Mouse (Mus musculus) frontal cortex, adult 2 months (tissue): ENCODE measurements around the gene Hnrnpl. TPM values are rescaled to one million over a fixed set of nuclear protein-coding genes. Genes with fewer than 3 reads are reported as not detected.

Experiments used
- DNase-seq, 2 experiments: peaks; one replicate each; pipeline ENCODE4 v3.0.0; 2022; ENCODE audit warnings: low spot score in 1 of 2; ENCODE audit errors: extremely low spot score in 1 of 2
- polyA plus RNA-seq: library from polyadenylated mRNA; depleted of rRNA; stranded (reverse); fragments of >200 nt; gene quantifications from 2 replicates; pipeline ENCODE4 v1.2.3, GENCODE M21; 2012

Hnrnpl gene
- polyA plus RNA-seq, 1 experiment = 418 TPM

- DNase-seq = no peak
These were observed 19.1 kb upstream of the Hnrnpl start for GRCm38 (mm10) chr7:28789235-28789634.

GRCm38 (mm10) chr7:28790066-28790806 is 18.1 kb upstream of the Hnrnpl start:
- DNase-seq = no peak

DNA sequence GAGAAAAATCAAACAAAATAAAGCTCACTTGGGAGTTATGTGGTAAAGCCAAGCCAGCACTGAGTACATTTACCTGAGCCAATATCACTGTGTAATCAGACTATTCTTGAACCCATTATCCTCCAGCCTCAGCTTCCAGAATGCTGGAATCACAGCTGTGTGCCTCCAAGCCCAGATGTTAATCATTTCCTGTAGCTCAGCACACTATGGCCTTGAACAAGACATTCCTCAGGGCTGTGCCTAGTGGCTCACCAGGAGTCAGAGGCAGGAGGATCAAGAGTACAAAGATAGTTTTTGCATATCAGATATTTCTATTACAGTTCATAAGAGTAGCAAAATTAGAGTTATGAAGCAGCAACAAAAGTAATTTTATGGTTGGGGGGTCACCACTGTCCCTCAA is 16.6 kb upstream of the Hnrnpl start:
- no peak for DNase-seq

GRCm38 (mm10) chr7:28792391-28793185 is 15.8 kb upstream of the Hnrnpl start:
- DNase-seq = no peak

- peak in 1 of 2 experiments; percentile 50 for DNase-seq
These were observed 14.5 kb upstream of the Hnrnpl start for GRCm38 (mm10) chr7:28793834-28794233.

DNA sequence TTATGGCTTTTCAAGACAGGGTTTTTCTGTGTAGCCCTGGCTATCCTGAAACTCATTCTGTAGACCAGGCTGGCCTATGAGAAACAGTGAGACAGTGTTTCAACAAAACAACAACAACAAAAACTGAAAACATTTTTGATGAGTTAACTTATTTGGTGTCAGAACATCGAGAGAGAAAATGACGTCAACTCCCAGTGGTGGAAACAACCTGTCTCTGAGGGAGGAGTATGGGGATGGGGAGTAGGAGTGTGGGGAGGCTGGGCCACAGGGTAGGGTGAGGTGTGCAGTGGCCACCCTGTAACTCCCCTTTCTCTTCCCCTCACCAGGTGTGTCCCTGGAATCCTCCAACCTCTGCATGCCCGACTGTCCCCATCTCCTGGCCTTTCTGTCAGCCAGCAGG is 13.8 kb upstream of the Hnrnpl start:
- DNase-seq = no peak

DNA sequence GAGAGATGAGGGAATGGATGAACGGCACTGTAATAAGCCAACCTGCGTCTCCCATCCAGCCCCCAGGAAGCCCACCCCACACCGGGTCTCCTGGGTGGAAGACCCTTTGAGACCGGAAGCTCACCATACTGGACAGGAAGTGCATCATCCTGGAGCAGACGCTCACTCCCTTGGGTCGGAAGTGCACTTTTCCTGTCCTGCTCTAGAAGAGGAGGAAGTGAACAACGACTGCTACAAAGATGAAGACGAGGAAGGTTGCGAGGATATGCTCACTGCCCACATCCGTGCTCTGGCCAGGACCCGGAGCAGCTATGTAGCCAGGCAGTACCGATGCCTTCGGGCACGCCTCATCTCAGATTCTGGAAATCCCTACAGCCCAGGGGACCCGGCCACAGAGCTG is 12.5 kb upstream of the Hnrnpl start:
- DNase-seq = no peak

GRCm38 (mm10) chr7:28796562-28796975 is 11.8 kb upstream of the Hnrnpl start:
- peak in 1 of 2 experiments; percentile 82 for DNase-seq

- DNase-seq = no peak
These were observed 8.3 kb upstream of the Hnrnpl start for GRCm38 (mm10) chr7:28799994-28800393.

DNA sequence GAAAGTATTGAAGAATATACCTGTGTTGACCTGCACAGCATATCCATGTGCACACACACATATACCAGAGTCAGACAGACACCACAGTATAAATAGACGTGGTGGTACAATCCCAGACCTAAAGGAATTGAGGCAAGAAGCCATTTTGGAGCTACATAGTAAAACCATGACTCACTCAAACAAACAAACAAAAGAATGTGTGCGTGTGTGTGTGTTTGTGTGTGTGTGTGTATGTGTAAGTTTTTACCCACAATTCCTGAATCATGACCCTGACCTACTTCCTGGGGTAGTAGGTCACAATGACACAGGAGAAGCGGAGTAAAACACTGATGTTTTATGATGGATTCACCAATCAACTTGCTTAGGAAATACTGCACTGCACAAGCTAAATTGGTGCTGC is 6.9 kb upstream of the Hnrnpl start:
- no peak for DNase-seq

GRCm38 (mm10) chr7:28801901-28802670 is 6.3 kb upstream of the Hnrnpl start:
- DNase-seq = no peak

DNA sequence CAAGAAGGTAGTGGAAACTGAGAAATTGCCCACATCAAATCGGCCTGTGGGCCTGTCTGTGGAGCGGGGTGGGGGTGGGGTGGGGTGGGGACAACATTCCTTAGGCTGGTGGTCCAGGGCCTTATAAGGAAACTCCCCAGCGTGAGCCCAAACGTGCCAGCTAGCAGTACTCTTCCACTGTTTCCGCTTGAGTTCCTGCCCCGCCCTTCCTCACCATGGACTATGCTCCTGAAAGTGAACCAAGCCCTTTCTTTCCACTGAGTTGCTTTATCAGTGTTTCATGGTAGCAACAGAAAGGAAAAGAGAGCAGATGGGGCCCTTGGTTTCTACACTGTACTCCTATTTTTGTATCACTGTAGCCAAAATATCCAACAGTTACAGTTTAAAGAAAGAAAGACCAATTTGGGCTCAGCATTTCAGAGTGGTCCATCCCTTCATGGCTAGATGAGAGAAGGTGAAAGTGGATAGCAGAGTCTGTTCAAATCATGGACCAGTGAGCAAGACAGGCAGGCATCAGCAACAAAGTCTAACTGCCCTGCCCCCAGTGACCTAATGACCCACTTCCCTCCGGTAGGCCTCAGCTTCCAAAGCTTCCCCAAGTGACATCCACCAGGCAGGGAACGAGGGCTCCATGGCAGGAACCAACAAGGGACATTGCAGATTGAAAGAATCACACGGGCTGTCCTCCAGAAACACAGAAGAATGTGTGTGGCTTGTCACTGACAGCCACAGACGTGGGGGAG is 5.3 kb upstream of the Hnrnpl start:
- no peak for DNase-seq

DNA sequence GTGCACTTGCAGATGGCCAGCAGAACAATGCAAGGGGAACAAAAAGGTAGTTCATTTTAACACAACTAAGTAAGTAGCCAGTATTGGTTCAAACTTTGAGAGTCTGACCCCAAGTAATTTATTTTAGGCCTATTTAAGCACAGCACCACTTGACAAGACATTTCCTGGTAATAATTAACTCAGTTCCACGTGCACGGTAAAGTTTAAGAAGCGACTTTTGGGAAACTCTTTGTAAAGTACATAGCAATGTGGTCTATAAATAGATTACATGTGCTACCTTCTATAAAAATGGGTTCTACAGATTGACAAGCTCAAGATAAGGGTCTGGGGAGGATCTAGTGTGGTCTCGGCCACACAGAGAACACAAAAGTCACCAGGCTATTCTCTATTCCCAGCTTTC is 4.6 kb upstream of the Hnrnpl start:
- no peak for DNase-seq

- DNase-seq = no peak
These were observed 1.5 kb upstream of the Hnrnpl start for GRCm38 (mm10) chr7:28806869-28807268.

- no peak for DNase-seq
These were observed 610 bp upstream of the Hnrnpl start for GRCm38 (mm10) chr7:28807641-28808220.

- DNase-seq = peak; percentile 87 to 97
These were observed 634 bp downstream of the Hnrnpl start for GRCm38 (mm10) chr7:28808957-28809393.

- peak in 1 of 2 experiments; percentile 66 for DNase-seq
These were observed 1.2 kb downstream of the Hnrnpl start for GRCm38 (mm10) chr7:28809401-28810089.

DNA sequence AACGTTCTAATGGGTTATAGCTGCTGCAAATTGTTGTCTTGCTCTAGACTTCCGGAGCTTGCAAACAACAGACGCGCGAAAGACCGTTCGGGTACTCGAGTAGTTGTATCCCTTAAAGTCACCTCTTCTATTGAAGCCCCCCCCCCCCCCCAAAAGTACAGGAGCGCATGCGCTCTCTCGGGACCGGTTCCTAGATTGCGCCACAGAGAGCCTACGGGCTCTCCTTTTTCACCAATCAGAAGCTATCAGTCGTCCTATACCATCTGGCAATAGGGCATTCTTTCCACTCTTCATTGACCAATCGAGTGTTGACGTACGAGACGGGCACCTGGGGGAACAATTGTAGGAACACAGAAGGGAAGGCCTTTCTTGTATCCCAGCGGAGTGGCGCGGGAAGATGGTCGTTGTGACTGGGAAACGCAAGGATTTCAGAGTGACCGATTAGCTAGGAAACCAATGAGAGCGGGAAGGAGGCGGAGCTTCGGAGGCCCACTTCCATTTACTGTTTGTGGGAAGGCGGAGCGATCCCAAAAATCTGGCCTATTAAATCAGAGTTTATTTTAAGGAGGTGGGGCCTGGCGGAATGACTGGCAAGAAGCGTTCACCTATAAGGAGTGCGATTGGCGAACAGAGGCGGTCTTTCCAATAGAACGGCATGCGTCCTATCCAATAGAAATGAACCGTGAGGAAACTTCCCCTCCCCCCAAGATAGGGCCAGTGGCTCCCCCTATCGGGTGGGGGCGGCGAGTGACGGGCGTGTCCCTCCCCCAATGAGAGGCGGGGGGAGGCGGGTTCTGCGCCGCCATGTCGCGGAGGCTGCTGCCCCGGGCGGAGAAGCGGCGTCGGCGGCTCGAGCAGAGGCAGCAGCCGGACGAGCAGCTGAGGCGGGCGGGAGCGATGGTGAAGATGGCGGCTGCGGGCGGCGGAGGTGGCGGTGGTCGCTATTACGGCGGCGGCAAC is 2.0 kb downstream of the Hnrnpl start:
- DNase-seq = peak; percentile 100
